Mouse (Mus musculus) adrenal gland, postnatal 36 days (tissue): ENCODE measurements at regions not wholly inside any gene's neighbourhood (a gene's known extent, or its start where the extent isn't known, plus 50 kb on each side); places are given as distances from the start of the nearest gene placed in this dataset.
"Not testable (repeated sequence)": the region's sequence is repeated elsewhere in the genome, so short reads cannot be mapped to it uniquely, and the experiment has no call there.

Experiments
- DNase-seq, 2 experiments: peaks; one replicate each; pipeline ENCODE4 v3.0.0; 2021; ENCODE audit warnings: mixed read lengths in 1 of 2

DNA sequence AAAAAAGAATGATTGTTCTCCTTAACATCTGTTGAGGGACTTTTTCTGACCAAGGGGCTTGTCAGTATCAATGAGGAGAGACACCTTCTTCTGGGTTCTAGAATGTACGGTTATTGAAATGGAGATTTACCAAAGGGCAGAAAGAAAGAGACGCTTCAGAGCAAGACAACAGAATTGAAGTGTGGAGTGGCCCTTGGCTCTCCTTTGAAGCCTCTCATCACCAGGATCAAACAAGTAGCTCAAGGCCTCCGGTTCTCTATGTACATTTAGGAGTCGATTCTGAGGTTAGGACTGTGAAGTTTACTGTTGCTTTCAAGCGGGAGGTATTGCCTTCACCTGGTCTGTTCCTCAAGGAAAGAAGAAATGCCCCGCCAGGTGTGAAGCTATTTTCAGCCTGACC is 53.2 kb upstream of the Jarid2 start:
- no peak for DNase-seq

DNA sequence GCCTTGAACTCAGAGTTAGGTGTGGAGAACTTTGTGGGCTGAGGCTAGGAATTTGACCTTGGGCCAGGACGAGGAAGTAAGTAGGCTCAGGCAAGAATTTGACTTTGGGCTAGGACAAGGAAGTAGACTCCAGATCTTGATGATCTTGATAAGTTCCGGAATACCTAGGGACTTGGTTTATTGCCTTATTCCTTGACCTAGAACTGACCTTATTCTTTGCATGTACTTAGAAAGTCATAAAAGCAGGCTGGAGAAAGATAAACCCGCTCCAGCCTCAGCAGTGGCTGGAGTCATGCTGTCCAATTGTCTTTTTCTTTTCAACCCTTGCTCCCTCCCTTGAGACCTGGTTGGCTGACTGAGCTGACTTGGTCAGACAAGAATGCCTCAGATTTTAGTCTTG is 51.2 kb upstream of the Jarid2 start:
- DNase-seq, result no peak

DNA sequence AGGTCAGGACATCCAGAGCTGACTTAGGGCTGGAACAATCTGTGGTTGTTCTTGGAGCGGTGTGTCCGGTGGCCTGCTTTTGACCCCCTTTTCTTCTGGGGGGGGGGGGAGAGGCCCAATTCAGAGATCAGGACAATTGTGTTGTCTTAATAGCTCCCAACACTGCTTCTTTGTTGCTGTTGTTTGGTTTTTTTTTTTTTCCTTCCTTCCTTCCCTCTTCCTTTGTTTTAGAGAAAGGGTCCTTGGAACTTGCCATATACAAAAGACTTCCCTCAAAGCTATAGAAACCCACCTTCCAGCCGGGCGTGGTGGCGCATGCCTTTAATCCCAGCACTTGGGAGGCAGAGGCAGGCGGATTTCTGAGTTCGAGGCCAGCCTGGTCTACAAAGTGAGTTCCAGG is 49.8 kb upstream of the Jarid2 start:
- not testable (repeated sequence) for DNase-seq
